8 mouse cellular contexts compared by ENCODE assay signal in genomic region chr12:69634761-69635160, GRCm38 (mm10). TPM values are rescaled to one million over a fixed set of nuclear protein-coding genes. Genes with fewer than 3 reads are reported as not detected.
DNase-seq lines count a peak whose midpoint lies in the region.

No protein-coding gene starts in this region.

- intact Hi-C loops in left cerebral cortex, postnatal 4 days (cut with DNase I) = no loop called here

- peak; percentile 19 for DNase-seq in left cerebral cortex, postnatal 4 days
- DNase-seq in left cerebral cortex, adult 11 months (ENCODE audit: low spot score) = no peak
- DNase-seq in T-cell, adult 2 months (ENCODE audit: low spot score) = peak; percentile 50
- peak; percentile 74 for DNase-seq in induced T-regulatory cell, adult 2 months (ENCODE audit: low read depth)
- DNase-seq in thymus, adult 18-20 months = peak; percentile 3 to 27
- DNase-seq in right cerebral cortex, adult 18-20 months = no peak
- no peak for DNase-seq in heart, adult 8-10 months (ENCODE audit: low spot score)
- DNase-seq in frontal cortex, adult 2 months (ENCODE audit: extremely low spot score in 1 of 2, low spot score in 1 of 2) = no peak

RNA-seq across cellular contexts. Expression of gene Sos2, which starts 46.9 kb away (rescaled TPM):
- 10 to 100 TPM; 36.3 to 36.6 TPM for total RNA-seq in left cerebral cortex, postnatal 4 days (2021)
- 10 to 100 TPM; 36.6 to 44.0 (median 41.1) TPM for total RNA-seq in heart, adult 8-10 months (2022)
- polyA plus RNA-seq in frontal cortex, adult 2 months (2012; rRNA removed) = 31.2 and 32.6 TPM in 2 replicates

RNA-seq across cellular contexts. Expression of gene Vcpkmt, which starts 51.9 kb away (rescaled TPM):
- 10 to 100 TPM; 17.7 to 19.2 TPM for total RNA-seq in left cerebral cortex, postnatal 4 days (2021)
- total RNA-seq in heart, adult 8-10 months (2022) = 1 to 10 TPM; 2.7 to 3.7 (median 3.3) TPM
- polyA plus RNA-seq in frontal cortex, adult 2 months (2012; rRNA removed) = 23.7 and 26.8 TPM in 2 replicates

Comparison
In these comparisons a context has a peak if more than half of its experiments do, and no peak if none do; other contexts are left out.
1. DNase-seq: peak in left cerebral cortex, postnatal 4 days (single experiment), T-cell, adult 2 months (single experiment), induced T-regulatory cell, adult 2 months (single experiment) and thymus, adult 18-20 months (2 of 2); none in left cerebral cortex, adult 11 months (single experiment), right cerebral cortex, adult 18-20 months (single experiment), heart, adult 8-10 months (single experiment) and frontal cortex, adult 2 months (0 of 2).